Mouse (Mus musculus): ENCODE results near the gene Icam4.
"Not testable (repeated sequence)": the region's sequence is repeated elsewhere in the genome, so short reads cannot be mapped to it uniquely, and the experiment has no call there.

Gene Icam4

GRCm38 (mm10) chr9:21036161-21036560 is 7.0 kb downstream of the Icam4 start:
- no peak for DNase-seq

DNA sequence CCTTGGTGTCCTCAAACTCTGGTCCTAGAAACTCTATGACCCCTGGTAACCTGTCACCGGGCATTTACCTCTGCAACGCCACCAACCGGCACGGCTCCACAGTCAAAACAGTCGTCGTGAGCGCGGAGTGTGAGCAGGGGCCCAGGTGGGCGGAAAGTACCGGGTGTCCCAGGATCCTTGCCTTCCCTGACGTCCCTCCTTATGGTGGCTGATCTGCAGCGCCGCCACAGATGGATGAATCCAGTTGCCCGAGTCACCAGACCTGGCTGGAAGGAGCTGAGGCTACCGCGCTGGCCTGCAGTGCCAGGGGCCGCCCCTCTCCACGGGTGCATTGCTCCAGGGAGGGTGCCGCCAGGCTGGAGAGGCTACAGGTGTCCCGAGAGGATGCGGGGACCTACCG is 7.5 kb downstream of the Icam4 start:
- DNase-seq = no peak

DNA sequence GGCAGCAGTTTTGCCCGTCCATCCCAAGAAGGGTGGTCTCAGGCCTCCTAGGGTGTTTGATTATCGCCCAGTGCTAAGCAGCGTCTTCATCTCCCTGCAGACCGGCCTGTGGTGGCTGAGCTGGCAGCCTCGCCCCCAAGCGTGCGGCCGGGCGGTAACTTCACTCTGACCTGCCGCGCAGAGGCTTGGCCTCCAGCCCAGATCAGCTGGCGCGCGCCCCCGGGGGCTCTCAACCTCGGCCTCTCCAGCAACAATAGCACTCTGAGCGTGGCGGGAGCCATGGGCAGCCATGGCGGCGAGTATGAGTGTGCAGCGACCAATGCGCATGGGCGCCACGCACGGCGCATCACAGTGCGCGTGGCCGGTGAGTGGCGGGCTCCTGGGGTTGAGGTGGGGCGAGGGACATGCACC is 8.3 kb downstream of the Icam4 start:
- DNase-seq = no peak

GRCm38 (mm10) chr9:21039779-21040178 is 10.6 kb downstream of the Icam4 start:
- no peak for DNase-seq

DNA sequence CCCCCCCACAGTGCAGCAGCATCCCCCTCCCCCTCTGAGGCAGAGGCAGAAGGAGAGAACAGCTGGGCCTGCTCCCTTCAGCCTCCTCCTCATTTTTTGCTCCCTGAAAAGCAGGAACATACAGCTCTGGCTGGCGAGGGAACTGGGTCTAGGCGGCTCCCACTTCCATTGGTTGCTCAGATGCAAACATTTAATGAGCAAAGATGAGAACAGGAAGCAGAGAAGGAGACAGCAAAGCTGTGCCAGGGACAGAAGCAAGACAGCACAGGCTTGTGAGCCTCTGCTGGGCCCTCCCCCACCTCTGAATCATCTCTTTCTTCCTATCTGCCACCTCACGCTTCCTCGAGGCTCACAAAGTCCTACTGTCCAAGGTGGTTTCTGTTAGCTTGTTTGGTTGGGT is 12.1 kb downstream of the Icam4 start:
- no peak for DNase-seq

GRCm38 (mm10) chr9:21043563-21043962 is 14.4 kb downstream of the Icam4 start:
- no peak for DNase-seq

DNA sequence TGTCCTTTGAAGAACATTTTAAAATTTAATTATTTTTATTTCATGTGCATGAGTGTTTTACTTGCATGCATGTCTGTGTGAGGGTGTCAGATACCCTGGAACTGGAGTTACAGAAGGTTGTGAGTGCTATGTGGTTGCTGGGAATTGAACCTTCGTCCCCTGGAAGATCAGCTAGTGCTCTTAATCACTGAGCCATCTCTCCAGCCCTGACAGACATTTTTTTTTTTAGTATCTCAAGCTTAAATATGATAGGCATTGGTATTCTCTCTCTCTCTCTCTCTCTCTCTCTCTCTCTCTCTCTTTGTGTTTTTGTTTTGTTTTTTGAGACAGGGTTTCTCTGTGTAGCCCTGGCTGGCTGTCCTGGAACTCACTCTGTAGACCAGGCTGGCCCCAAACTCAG is 15.6 kb downstream of the Icam4 start:
- not testable (repeated sequence) for DNase-seq

GRCm38 (mm10) chr9:21045235-21045634 is 16.1 kb downstream of the Icam4 start:
- DNase-seq = no peak

DNA sequence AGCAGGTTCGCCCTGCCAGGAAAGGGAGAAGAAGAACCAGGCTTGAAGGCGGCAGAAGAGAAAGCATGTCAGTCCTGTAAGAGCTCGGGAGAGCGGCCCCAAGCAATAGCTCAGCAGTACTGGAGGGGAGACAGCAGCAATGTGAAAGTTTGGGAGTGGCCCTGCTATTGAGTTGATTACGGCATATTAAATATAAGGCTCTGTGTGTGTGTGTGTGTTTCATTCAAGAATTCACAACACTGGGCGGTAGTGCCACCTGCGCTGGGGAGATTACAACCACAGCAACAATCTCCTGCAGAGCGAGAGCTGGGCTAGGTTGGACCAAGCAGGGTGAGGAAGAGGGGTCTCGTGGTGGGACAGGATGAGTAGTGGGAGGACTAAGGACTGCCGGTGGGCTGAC is 22.4 kb downstream of the Icam4 start:
- DNase-seq = no peak

- no peak for DNase-seq
Measured at GRCm38 (mm10) chr9:21062928-21063327, 33.8 kb downstream of the Icam4 start.

GRCm38 (mm10) chr9:21067006-21067684 is 38.0 kb downstream of the Icam4 start, which contains the start of gene Zglp1:
Gene Zglp1 (minus strand): TSS chr9:21067093.
- DNase-seq = no peak

DNA sequence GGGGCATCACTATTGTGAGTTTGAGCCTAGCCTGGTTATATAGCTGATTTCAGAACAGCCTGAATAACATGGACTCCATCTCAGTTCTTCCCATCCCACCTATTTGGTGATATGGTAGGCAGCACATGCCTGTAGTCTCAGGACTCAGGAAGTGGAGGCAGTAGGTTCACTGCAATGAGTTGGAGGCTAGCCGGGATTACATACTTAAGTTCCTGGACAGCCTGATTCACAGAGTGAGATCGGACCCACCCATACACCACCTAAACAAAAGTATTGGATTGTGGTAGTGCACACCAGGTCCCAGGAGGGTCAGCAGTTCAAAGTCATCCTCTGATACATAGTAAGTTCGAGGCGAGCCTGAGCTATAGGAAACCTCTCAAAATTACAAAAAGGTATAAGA is 43.5 kb downstream of the Icam4 start:
- no peak for DNase-seq

GRCm38 (mm10) chr9:21073044-21073840 is 44.1 kb downstream of the Icam4 start, which contains the start of the genes Gm49373 and Fdx1l:
Gene Gm49373 (minus strand): TSS chr9:21073096.
Gene Fdx1l (minus strand): TSS chr9:21073614.
- peak; percentile 90 for DNase-seq

DNA sequence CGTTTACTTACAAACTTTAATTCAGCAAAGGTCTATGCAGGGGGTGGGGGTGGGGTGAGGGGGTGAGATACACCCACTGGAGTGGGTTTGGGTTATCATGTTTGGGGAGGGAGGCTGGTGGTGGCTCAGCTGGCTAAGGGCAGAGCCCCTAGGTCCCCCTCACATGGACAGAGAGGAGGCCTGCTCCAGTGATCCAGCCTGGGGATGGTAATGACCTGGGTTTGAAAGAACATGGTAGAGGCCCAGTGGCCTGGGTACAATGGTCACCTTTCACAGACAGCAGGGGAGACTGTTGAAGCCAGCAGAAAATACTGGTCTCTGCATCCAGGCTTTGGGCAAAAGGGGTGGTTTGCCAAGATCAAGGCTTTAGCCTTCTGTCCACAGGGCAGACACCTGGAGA is 45.0 kb downstream of the Icam4 start:
- no peak for DNase-seq

- DNase-seq = no peak
Measured at GRCm38 (mm10) chr9:21075625-21076024, 46.5 kb downstream of the Icam4 start.

All from cerebellum, adult 9-11 months (tissue).